Mouse (Mus musculus): ENCODE results near the gene H2al1a.
"Not testable (repeated sequence)": the region's sequence is repeated elsewhere in the genome, so short reads cannot be mapped to it uniquely, and the experiment has no call there.

GRCm38 (mm10) chrX:11314858-11315257, 15.8 kb downstream of the H2al1a start, which contains the start of gene H2al1f:
- not testable (repeated sequence) for TF ChIP-seq POLR2A (IDR thresholded peaks at IDR 0.05; ENCODE audit: borderline replicate concordance, control insufficient read depth, low read depth, low read length); CTCF (IDR thresholded peaks at IDR 0.05; ENCODE audit: control insufficient read depth, insufficient read depth, low read length)
